Mouse (Mus musculus) adrenal gland, postnatal 4 days (tissue): ENCODE results near the gene Emc4. TPM values are rescaled to one million over a fixed set of nuclear protein-coding genes. Genes with fewer than 3 reads are reported as not detected.

ENCODE experiments used
- DNase-seq, 2 experiments: peaks; one replicate each; pipeline ENCODE4 v3.0.0; 2021 to 2022; ENCODE audit warnings: low spot score in 2 of 2, mixed read lengths in 2 of 2
- total RNA-seq, 2 experiments: library from RNA; stranded (reverse); gene quantifications; 2 replicates each; pipeline ENCODE4 v1.2.3; 2021

The Emc4 gene
- total RNA-seq, 2 experiments from 2014 or later = 75.3 to 80.2 TPM

DNA sequence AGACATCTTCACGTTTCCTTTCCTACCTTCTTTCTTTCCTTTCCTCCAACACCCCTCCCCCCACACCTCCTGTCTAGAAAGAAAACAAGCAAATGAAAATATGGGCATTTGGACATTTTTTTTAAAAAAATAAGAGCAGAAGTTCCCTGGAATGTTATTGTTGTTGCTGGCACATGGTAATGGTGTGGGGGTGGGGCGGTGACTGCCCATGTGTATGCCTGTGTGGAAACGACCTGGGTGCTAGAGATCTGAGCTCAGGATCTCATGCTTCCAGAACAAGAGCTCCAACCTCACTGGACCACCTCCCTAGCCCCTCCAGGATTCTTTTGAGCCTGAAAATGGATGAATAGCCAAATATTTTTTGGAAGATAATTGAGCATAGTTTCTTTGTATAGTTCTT is 26.7 kb downstream of the Emc4 start:
- DNase-seq = no peak

- no peak for DNase-seq
Measured at GRCm38 (mm10) chr2:112339736-112340135, 28.1 kb downstream of the Emc4 start.

DNA sequence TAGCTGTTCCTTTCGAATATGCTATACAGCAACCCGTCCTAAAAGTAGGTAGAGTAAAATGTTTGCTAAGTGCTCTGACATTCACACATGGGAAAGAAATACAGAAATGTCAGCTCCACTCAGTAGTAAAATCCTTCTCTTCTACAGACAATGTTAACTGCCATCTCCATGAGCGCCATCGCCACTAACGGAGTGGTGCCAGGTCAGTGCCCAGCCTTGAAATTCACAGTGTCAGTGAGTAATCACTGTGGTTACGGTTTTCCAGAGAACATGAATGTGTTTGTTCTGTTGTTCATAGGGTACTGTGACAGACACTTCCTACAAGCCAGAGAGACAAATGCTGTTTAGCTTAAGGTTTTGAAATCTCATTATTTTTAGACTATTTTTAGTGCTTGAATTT is 30.6 kb downstream of the Emc4 start:
- no peak for DNase-seq

DNA sequence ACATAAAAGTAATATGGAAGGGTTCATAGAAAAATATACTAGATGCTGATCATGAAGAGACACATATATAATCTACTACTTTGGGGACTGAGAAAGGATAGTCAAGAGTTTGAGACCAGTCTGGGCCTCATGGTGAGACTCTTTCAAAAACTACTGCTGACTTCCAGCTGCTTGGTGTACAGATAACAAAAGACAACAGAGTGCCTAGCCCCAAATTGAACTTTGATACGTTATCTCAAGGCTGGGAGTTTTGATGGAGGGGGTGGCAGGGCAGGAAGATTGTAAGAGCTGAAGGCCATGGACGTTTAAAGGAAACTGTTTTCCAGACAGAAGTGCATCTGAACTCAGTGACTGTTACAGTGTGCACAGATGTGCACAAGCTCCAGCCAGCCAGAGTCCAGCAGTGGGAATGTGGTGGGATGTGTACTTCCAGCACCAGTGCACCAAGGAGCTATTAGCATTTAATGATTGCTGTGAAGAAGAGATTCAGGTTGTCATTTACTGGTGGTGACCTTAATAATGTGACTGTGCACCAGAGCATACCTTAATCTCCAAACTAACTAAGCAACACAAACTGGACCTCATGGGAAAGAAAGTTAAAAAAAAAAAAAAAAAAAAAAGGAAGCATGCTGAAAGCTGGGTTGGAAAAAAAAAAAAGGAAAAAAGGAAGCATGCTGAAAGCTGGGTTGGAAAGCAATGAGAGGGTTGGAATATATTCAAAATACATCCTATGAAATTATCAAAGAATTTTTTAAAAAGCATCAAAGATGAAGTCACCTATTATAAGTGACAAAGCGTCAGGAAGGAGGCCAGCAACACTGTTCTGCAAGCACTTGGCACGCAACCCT is 35.6 kb downstream of the Emc4 start:
- no peak for DNase-seq

DNA sequence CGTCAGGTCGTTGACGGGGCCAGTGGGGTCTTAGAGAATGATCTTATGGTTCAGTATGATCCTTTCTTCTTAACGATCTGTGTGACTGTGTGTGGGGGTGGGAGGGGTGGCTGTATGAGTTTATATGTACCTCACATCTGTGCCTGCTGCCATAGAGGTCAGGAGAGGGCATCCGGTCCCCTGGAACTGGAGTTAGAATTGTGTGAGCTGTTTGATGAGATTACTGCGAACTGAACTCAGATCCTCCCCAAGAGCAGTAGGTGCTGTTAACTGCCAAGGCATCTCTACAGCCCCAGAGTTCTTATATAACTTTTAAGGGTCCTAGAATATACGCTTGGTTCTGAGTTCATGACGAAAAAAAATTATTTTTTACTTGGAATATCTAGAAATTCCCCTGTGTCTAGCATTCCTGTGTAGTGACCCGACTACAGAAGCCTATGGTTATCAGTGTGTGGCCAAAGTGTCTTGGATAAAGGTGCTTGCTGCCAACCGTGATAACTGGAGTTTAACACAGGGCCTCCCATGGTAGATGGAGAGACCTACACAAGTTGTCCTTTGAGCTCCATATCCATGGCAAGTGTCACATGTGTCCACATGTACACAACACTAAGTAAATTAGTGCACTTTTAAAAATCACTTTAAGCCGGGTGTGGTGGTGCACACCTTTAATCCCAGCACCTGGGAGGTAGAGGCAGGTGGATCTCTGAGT is 39.6 kb downstream of the Emc4 start:
- no peak for DNase-seq

GRCm38 (mm10) chr2:112318905-112319304 is 48.9 kb downstream of the Emc4 start:
- no peak for DNase-seq

GRCm38 (mm10) chr2:112318227-112318626 is 49.6 kb downstream of the Emc4 start:
- DNase-seq = no peak

DNA sequence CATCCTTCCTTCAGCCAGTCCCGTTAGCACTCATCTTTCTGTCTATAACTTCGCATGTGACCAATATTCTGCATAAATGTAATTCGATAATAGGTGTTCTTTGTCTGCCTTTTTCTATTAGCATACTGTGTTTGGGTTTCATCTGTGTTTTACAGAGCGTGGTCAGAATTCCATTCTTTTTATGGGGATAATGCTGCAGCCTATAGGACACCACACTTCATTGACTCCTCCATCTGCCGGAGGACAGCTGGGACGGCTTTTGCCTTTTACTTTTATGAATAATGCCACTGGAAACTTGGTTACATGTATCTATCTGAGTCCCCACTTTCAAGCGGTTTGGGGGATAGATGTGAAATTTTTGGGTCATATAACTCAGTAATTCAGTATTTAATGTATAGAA is 52.2 kb downstream of the Emc4 start:
- no peak for DNase-seq

Other genes with a start within 250 kb of the Emc4 start
- gene Olfr1316, start 233.1 kb downstream of the Emc4 start, total RNA-seq = not detected
- not detected for gene Olfr1317, start 227.7 kb downstream of the Emc4 start, total RNA-seq
- not detected for gene Olfr1318, start 213.8 kb downstream of the Emc4 start, total RNA-seq
- gene Lpcat4, start 128.6 kb downstream of the Emc4 start, total RNA-seq = 10 to 100 TPM in 1 of 2 experiments, 1 to 10 TPM in 1; 8.2 to 12.5 TPM
- gene Nutm1, start 108.7 kb downstream of the Emc4 start, total RNA-seq = not detected
- 10 to 100 TPM; 89.3 to 93.9 TPM for gene Nop10, start 106.1 kb downstream of the Emc4 start, total RNA-seq
- gene Slc12a6, start 102.2 kb downstream of the Emc4 start, total RNA-seq = 10 to 100 TPM; 52.8 to 54.2 TPM
- gene Gm21985, start 101.7 kb downstream of the Emc4 start, total RNA-seq = not detected
- 10 to 100 TPM; 17.1 to 17.3 TPM for gene Katnbl1, start 11.2 kb upstream of the Emc4 start, total RNA-seq
- gene Emc7, start 87.0 kb upstream of the Emc4 start, total RNA-seq = 10 to 100 TPM; 25.1 to 28.3 TPM
- under 1 TPM in 1 of 2 experiments, not detected in 1; 0.25 TPM for gene Chrm5, start 112.7 kb upstream of the Emc4 start, total RNA-seq
- gene Aven, start 124.9 kb upstream of the Emc4 start, total RNA-seq = 10 to 100 TPM; 13.1 to 13.7 TPM